In genomic region chr11:54522529-54523430, GRCm38 (mm10) we compare ENCODE assay signal across 1 mouse cellular context.
A peak's percentile ranks its signal among the peaks of the same experiment; 100 is the strongest.
TF ChIP-seq lines count a peak whose summit lies in the region.

Rapgef6 (plus strand) TSS chr11:54522847.

TF ChIP-seq in CH12.LX, 34 proteins besides CTCF, POLR2A, EP300 and RAD21 (continued from another document):
- TF ChIP-seq JUND (conservative IDR thresholded peaks at IDR 0.05; ENCODE audit: low read depth, low read length) (no peak), SIN3A (IDR thresholded peaks at IDR 0.05; ENCODE audit: low read length) (peak; percentile 94), ZKSCAN1 (IDR thresholded peaks at IDR 0.05; ENCODE audit: borderline replicate concordance, low read depth, low read length) (no peak), MXI1 (IDR thresholded peaks at IDR 0.05; ENCODE audit: low read depth, low read length) (peak; percentile 80), JUN (IDR thresholded peaks at IDR 0.05; ENCODE audit: insufficient read depth, low read depth, low read length) (0 out of 2 replicates have a peak, but pooled peaks have one; percentile 8), NELFE (IDR thresholded peaks at IDR 0.05; ENCODE audit: low read depth, low read length) (peak; percentile 98), E2F4 (IDR thresholded peaks at IDR 0.05; ENCODE audit: insufficient replicate concordance, low read depth, low read length) (peak; percentile 78; the same call in 1 of the 2 replicates), KAT2A (IDR thresholded peaks at IDR 0.05; ENCODE audit: insufficient replicate concordance, low read length) (peak; percentile 75; the same call in 1 of the 2 replicates), IRF4 (IDR thresholded peaks at IDR 0.05; ENCODE audit: low read depth, low read length) (peak; percentile 75), SMC3 (IDR thresholded peaks at IDR 0.05; ENCODE audit: low read depth, low read length) (no peak), GABPA (IDR thresholded peaks at IDR 0.05; ENCODE audit: insufficient replicate concordance, low read depth, low read length) (no peak)
